Mouse (Mus musculus): Measurements from ENCODE around the gene Adgra1. TPM values are rescaled to one million over a fixed set of nuclear protein-coding genes. Genes with fewer than 3 reads are reported as not detected.
A peak's percentile ranks its signal among the peaks of the same experiment; 100 is the strongest.

The Adgra1 gene
- 14.4 and 16.4 TPM in 2 replicates for polyA plus RNA-seq (2014; fragmentation: Nextera tagmentation; extraction: Ambion mirVana)

- WGBS, result 1% methylated on average over 27 of the region's 27 CpGs
- Histone ChIP-seq H3K9me3 (ENCODE audit: control insufficient read depth, low read length) (no peaks in the 10 kb centered on the region), H3K4me3 (ENCODE audit: low read depth, low read length) (peak within 1 kb of the TSS; percentile 29), H3K4me1 (replicated peaks; ENCODE audit: control insufficient read depth, insufficient read depth, low read length) (peaks cover 7% of the 10 kb centered on the region), H3K36me3 (ENCODE audit: control insufficient read depth, insufficient read depth, low read length) (no peaks in the 10 kb centered on the region), H3K4me2 (replicated peaks; ENCODE audit: low read depth, low read length) (peak within 1 kb of the TSS; percentile 53), H3K27ac (ENCODE audit: low read depth, low read length) (peak within 1 kb of the TSS; percentile 72), H3K9ac (ENCODE audit: low read depth, low read length) (peak within 1 kb of the TSS; percentile 49; the same call in 1 of the 2 replicates), H3K27me3 (ENCODE audit: control insufficient read depth, insufficient read depth, low read length) (0 out of 2 replicates have a peak, but pooled peaks cover 4% of the 10 kb centered on the region)
- ATAC-seq (ENCODE audit: low FRiP score), result peak; percentile 76
- peak; percentile 85 for DNase-seq (ENCODE audit: low spot score)
Measured at GRCm38 (mm10) chr7:139834036-139834435, at the start of gene Adgra1. Gene Adgra1 (plus strand): TSS chr7:139834174.

- 85% methylated on average over 2 of the region's 2 CpGs for WGBS
- DNase-seq (ENCODE audit: low spot score) (no peak), ATAC-seq (ENCODE audit: low FRiP score) (no peak)
- no peak overlapping the region for H3K4me3 ChIP-seq (ENCODE audit: low read depth, low read length)
- H3K4me2 ChIP-seq (replicated peaks; ENCODE audit: low read depth, low read length), result no peak overlapping the region
- H3K9ac ChIP-seq (ENCODE audit: low read depth, low read length), result no peak overlapping the region
- H3K9me3 ChIP-seq (ENCODE audit: control insufficient read depth, low read length), result no peaks in the 10 kb centered on the region
- no peaks in the 10 kb centered on the region for H3K36me3 ChIP-seq (ENCODE audit: control insufficient read depth, insufficient read depth, low read length)
- H3K4me1 ChIP-seq (replicated peaks; ENCODE audit: control insufficient read depth, insufficient read depth, low read length), result no peaks in the 10 kb centered on the region
- H3K27ac ChIP-seq (ENCODE audit: low read depth, low read length), result no peak overlapping the region
- no peaks in the 10 kb centered on the region for H3K27me3 ChIP-seq (ENCODE audit: control insufficient read depth, insufficient read depth, low read length)
Measured at GRCm38 (mm10) chr7:139787382-139787781, 46.6 kb upstream of the Adgra1 start.

GRCm38 (mm10) chr7:139788927-139789326, 45.0 kb upstream of the Adgra1 start:
- Histone ChIP-seq H3K4me3 (ENCODE audit: low read depth, low read length) (no peak overlapping the region), H3K4me1 (replicated peaks; ENCODE audit: control insufficient read depth, insufficient read depth, low read length) (no peaks in the 10 kb centered on the region), H3K4me2 (replicated peaks; ENCODE audit: low read depth, low read length) (no peak overlapping the region), H3K36me3 (ENCODE audit: control insufficient read depth, insufficient read depth, low read length) (no peaks in the 10 kb centered on the region), H3K9me3 (ENCODE audit: control insufficient read depth, low read length) (no peaks in the 10 kb centered on the region), H3K9ac (ENCODE audit: low read depth, low read length) (no peak overlapping the region), H3K27me3 (ENCODE audit: control insufficient read depth, insufficient read depth, low read length) (no peaks in the 10 kb centered on the region), H3K27ac (ENCODE audit: low read depth, low read length) (no peak overlapping the region)
- no peak for DNase-seq (ENCODE audit: low spot score)
- WGBS, result 62% methylated on average over 11 of the region's 11 CpGs
- ATAC-seq (ENCODE audit: low FRiP score), result no peak

GRCm38 (mm10) chr7:139789718-139790117, 44.3 kb upstream of the Adgra1 start:
- H3K27me3 ChIP-seq (ENCODE audit: control insufficient read depth, insufficient read depth, low read length), result no peaks in the 10 kb centered on the region
- H3K9ac ChIP-seq (ENCODE audit: low read depth, low read length), result no peak overlapping the region
- DNase-seq (ENCODE audit: low spot score) (no peak), ATAC-seq (ENCODE audit: low FRiP score) (no peak)
- H3K4me2 ChIP-seq (replicated peaks; ENCODE audit: low read depth, low read length), result no peak overlapping the region
- no peak overlapping the region for H3K27ac ChIP-seq (ENCODE audit: low read depth, low read length)
- 87% methylated on average over 4 of the region's 4 CpGs for WGBS
- H3K9me3 ChIP-seq (ENCODE audit: control insufficient read depth, low read length), result no peaks in the 10 kb centered on the region
- H3K4me3 ChIP-seq (ENCODE audit: low read depth, low read length), result no peak overlapping the region
- H3K36me3 ChIP-seq (ENCODE audit: control insufficient read depth, insufficient read depth, low read length), result no peaks in the 10 kb centered on the region
- no peaks in the 10 kb centered on the region; the same call in 1 of the 2 replicates for H3K4me1 ChIP-seq (replicated peaks; ENCODE audit: control insufficient read depth, insufficient read depth, low read length)

- no peak for DNase-seq (ENCODE audit: low spot score)
- Histone ChIP-seq H3K4me1 (replicated peaks; ENCODE audit: control insufficient read depth, insufficient read depth, low read length) (no peaks in the 10 kb centered on the region; the same call in 1 of the 2 replicates), H3K4me3 (ENCODE audit: low read depth, low read length) (no peak overlapping the region), H3K36me3 (ENCODE audit: control insufficient read depth, insufficient read depth, low read length) (no peaks in the 10 kb centered on the region), H3K9me3 (ENCODE audit: control insufficient read depth, low read length) (no peaks in the 10 kb centered on the region), H3K27ac (ENCODE audit: low read depth, low read length) (no peak overlapping the region), H3K27me3 (ENCODE audit: control insufficient read depth, insufficient read depth, low read length) (no peaks in the 10 kb centered on the region), H3K4me2 (replicated peaks; ENCODE audit: low read depth, low read length) (no peak overlapping the region), H3K9ac (ENCODE audit: low read depth, low read length) (no peak overlapping the region)
- WGBS, result 86% methylated on average over 9 of the region's 9 CpGs
- ATAC-seq (ENCODE audit: low FRiP score), result no peak
Measured at GRCm38 (mm10) chr7:139791601-139792000, 42.4 kb upstream of the Adgra1 start.

GRCm38 (mm10) chr7:139795004-139795605, 38.9 kb upstream of the Adgra1 start:
- 49% methylated on average over 9 of the region's 9 CpGs for WGBS
- Histone ChIP-seq H3K9ac (ENCODE audit: low read depth, low read length) (no peak overlapping the region), H3K27ac (ENCODE audit: low read depth, low read length) (no peak overlapping the region; the same call in 1 of the 2 replicates), H3K4me1 (replicated peaks; ENCODE audit: control insufficient read depth, insufficient read depth, low read length) (no peaks in the 10 kb centered on the region; the same call in 1 of the 2 replicates), H3K9me3 (ENCODE audit: control insufficient read depth, low read length) (no peaks in the 10 kb centered on the region), H3K4me3 (ENCODE audit: low read depth, low read length) (no peak overlapping the region), H3K27me3 (ENCODE audit: control insufficient read depth, insufficient read depth, low read length) (no peaks in the 10 kb centered on the region), H3K4me2 (replicated peaks; ENCODE audit: low read depth, low read length) (no peak overlapping the region), H3K36me3 (ENCODE audit: control insufficient read depth, insufficient read depth, low read length) (no peaks in the 10 kb centered on the region)
- peak; percentile 63 for ATAC-seq (ENCODE audit: low FRiP score)
- peak; percentile 37 for DNase-seq (ENCODE audit: low spot score)

GRCm38 (mm10) chr7:139797186-139798109, 36.5 kb upstream of the Adgra1 start:
- Histone ChIP-seq H3K27ac (ENCODE audit: low read depth, low read length) (no peak overlapping the region), H3K36me3 (ENCODE audit: control insufficient read depth, insufficient read depth, low read length) (no peaks in the 10 kb centered on the region), H3K9me3 (ENCODE audit: control insufficient read depth, low read length) (no peaks in the 10 kb centered on the region), H3K27me3 (ENCODE audit: control insufficient read depth, insufficient read depth, low read length) (no peaks in the 10 kb centered on the region), H3K4me2 (replicated peaks; ENCODE audit: low read depth, low read length) (no peak overlapping the region), H3K4me1 (replicated peaks; ENCODE audit: control insufficient read depth, insufficient read depth, low read length) (no peaks in the 10 kb centered on the region; the same call in 1 of the 2 replicates), H3K9ac (ENCODE audit: low read depth, low read length) (no peak overlapping the region), H3K4me3 (ENCODE audit: low read depth, low read length) (no peak overlapping the region)
- no peak for DNase-seq (ENCODE audit: low spot score)
- 77% methylated on average over 9 of the region's 9 CpGs for WGBS
- no peak for ATAC-seq (ENCODE audit: low FRiP score)

GRCm38 (mm10) chr7:139806175-139806601, 27.8 kb upstream of the Adgra1 start:
- Histone ChIP-seq H3K4me1 (replicated peaks; ENCODE audit: control insufficient read depth, insufficient read depth, low read length) (peaks cover 6% of the 10 kb centered on the region; the same call in 1 of the 2 replicates), H3K4me3 (ENCODE audit: low read depth, low read length) (no peak overlapping the region), H3K27me3 (ENCODE audit: control insufficient read depth, insufficient read depth, low read length) (no peaks in the 10 kb centered on the region), H3K9me3 (ENCODE audit: control insufficient read depth, low read length) (no peaks in the 10 kb centered on the region), H3K9ac (ENCODE audit: low read depth, low read length) (no peak overlapping the region), H3K36me3 (ENCODE audit: control insufficient read depth, insufficient read depth, low read length) (no peaks in the 10 kb centered on the region), H3K27ac (ENCODE audit: low read depth, low read length) (no peak overlapping the region), H3K4me2 (replicated peaks; ENCODE audit: low read depth, low read length) (no peak overlapping the region)
- WGBS, result 45% methylated on average over 8 of the region's 8 CpGs
- DNase-seq (ENCODE audit: low spot score) (no peak), ATAC-seq (ENCODE audit: low FRiP score) (no peak)

Data from hindbrain, embryonic 11.5 days (tissue).